Mouse (Mus musculus): ENCODE data around the gene Vmn1r60.
"Not testable (repeated sequence)": the region's sequence is repeated elsewhere in the genome, so short reads cannot be mapped to it uniquely, and the experiment has no call there.

Gene Vmn1r60

GRCm38 (mm10) chr7:5547217-5547616 is at the start of gene Vmn1r60:
Vmn1r60 (minus strand) TSS chr7:5547317.
- not testable (repeated sequence) for DNase-seq (ENCODE audit: low spot score)

GRCm38 (mm10) chr7:5540770-5541436 is 6.2 kb downstream of the Vmn1r60 start:
- not testable (repeated sequence) for DNase-seq (ENCODE audit: low spot score)

GRCm38 (mm10) chr7:5493856-5494255 is 53.3 kb downstream of the Vmn1r60 start, which contains the start of gene Vmn2r28:
Vmn2r28 (minus strand) TSS chr7:5493956.
- not testable (repeated sequence) for DNase-seq (ENCODE audit: low spot score)
